16 mouse cellular contexts compared by ENCODE assay signal in genomic region chrX:51514831-51515230, GRCm38 (mm10).
DNase-seq lines count a peak whose midpoint lies in the region; ATAC-seq lines count a peak whose summit lies in the region.
"Had no signal": no experiment of that assay in that cellular context is flagged by ENCODE, and none has a peak within 500 bp of the region (broad histone marks: within the 10 kb centered on the region; RNA-seq: fewer than 3 reads in every experiment).

No protein-coding gene starts in this region.

- H3K9ac ChIP-seq in midbrain, embryonic 13.5 days (replicated peaks), result no peak overlapping the region
- H3K9ac ChIP-seq in embryonic facial prominence, embryonic 11.5 days (replicated peaks; ENCODE audit: low read length), result no peak overlapping the region
- H3K9ac ChIP-seq: forebrain, embryonic 13.5 days; limb, embryonic 12.5 days; midbrain, embryonic 15.5 days; neural tube, embryonic 12.5 days had no signal

- H3K36me3 ChIP-seq in heart, embryonic 10.5 days, result no peaks in the 10 kb centered on the region
- no peaks in the 10 kb centered on the region for H3K36me3 ChIP-seq in midbrain, embryonic 10.5 days
- H3K36me3 ChIP-seq in midbrain, embryonic 13.5 days, result no peaks in the 10 kb centered on the region
- no peaks in the 10 kb centered on the region for H3K36me3 ChIP-seq in embryonic facial prominence, embryonic 11.5 days (replicated peaks; ENCODE audit: control insufficient read depth, insufficient read depth, low read depth, low read length)
- H3K36me3 ChIP-seq: limb, embryonic 12.5 days; midbrain, embryonic 15.5 days; neural tube, embryonic 12.5 days had no signal

- peak overlapping the region; percentile 73 for H3K27ac ChIP-seq in heart, embryonic 10.5 days
- no peak overlapping the region for H3K27ac ChIP-seq in midbrain, embryonic 10.5 days (replicated peaks)
- H3K27ac ChIP-seq in midbrain, embryonic 13.5 days, result no peak overlapping the region
- H3K27ac ChIP-seq in embryonic facial prominence, embryonic 11.5 days (replicated peaks; ENCODE audit: low read depth, low read length), result no peak overlapping the region
- H3K27ac ChIP-seq: forebrain, embryonic 13.5 days; left cerebral cortex, adult 2 months; limb, embryonic 12.5 days; midbrain, embryonic 15.5 days; neural tube, embryonic 12.5 days had no signal

- no peak overlapping the region for H3K4me3 ChIP-seq in heart, embryonic 10.5 days
- H3K4me3 ChIP-seq in midbrain, embryonic 10.5 days, result no peak overlapping the region
- H3K4me3 ChIP-seq in midbrain, embryonic 13.5 days (replicated peaks), result no peak overlapping the region
- H3K4me3 ChIP-seq in embryonic facial prominence, embryonic 11.5 days (ENCODE audit: low read depth, low read length), result no peak overlapping the region
- H3K4me3 ChIP-seq: forebrain, embryonic 13.5 days; left cerebral cortex, adult 2 months; limb, embryonic 12.5 days; midbrain, embryonic 15.5 days; neural tube, embryonic 12.5 days had no signal

- WGBS in heart, embryonic 10.5 days, result 35% methylated on average over 1 of the region's 1 CpGs
- WGBS in midbrain, embryonic 10.5 days, result 17% methylated on average over 1 of the region's 1 CpGs
- 30% methylated on average over 1 of the region's 1 CpGs for WGBS in midbrain, embryonic 13.5 days
- WGBS in embryonic facial prominence, embryonic 11.5 days, result 25% methylated on average over 1 of the region's 1 CpGs

- ATAC-seq in midbrain, embryonic 13.5 days, result no peak
- ATAC-seq in embryonic facial prominence, embryonic 11.5 days (replicated peaks; ENCODE audit: insufficient number of reproducible peaks, low FRiP score, low TSS enrichment, low read depth), result no peak
- no peak for ATAC-seq in megakaryocyte-erythroid progenitor cell, adult 5-6 weeks (replicated peaks; ENCODE audit: low FRiP score, low TSS enrichment, poor library complexity, severe bottlenecking)
- ATAC-seq: forebrain, embryonic 13.5 days; inflammation-experienced regulatory T-cells, adult 6 months; midbrain, embryonic 15.5 days had no signal

- DNase-seq in heart, embryonic 10.5 days (ENCODE audit: low spot score), result peak; percentile 78
- DNase-seq in heart, postnatal 14 days, result no peak
- peak; percentile 14 for DNase-seq in midbrain, embryonic 10.5 days (ENCODE audit: low spot score)
- peak; percentile 18 for DNase-seq in embryonic facial prominence, embryonic 11.5 days (ENCODE audit: low spot score)
- DNase-seq in retina, embryonic 14.5 days (ENCODE audit: low spot score), result peak; percentile 1
- no peak for DNase-seq in gastrocnemius, postnatal 4 days (ENCODE audit: low spot score in 2 of 2)
- DNase-seq: cerebellum, postnatal 25 days; heart, postnatal 4 days had no signal

- intact Hi-C loops in heart, postnatal 14 days (cut with DNase I), result no loop called here

- H3K27me3 ChIP-seq in heart, embryonic 10.5 days (ENCODE audit: insufficient read depth, poor library complexity, severe bottlenecking), result no peaks in the 10 kb centered on the region
- 0 out of 2 replicates have a peak, but pooled peaks cover 3% of the 10 kb centered on the region for H3K27me3 ChIP-seq in midbrain, embryonic 10.5 days (ENCODE audit: low read depth, poor library complexity, severe bottlenecking)
- no peaks in the 10 kb centered on the region for H3K27me3 ChIP-seq in midbrain, embryonic 13.5 days
- H3K27me3 ChIP-seq in embryonic facial prominence, embryonic 11.5 days (ENCODE audit: control insufficient read depth, insufficient read depth, low read length), result no peaks in the 10 kb centered on the region
- H3K27me3 ChIP-seq: forebrain, embryonic 13.5 days; midbrain, embryonic 15.5 days; neural tube, embryonic 12.5 days had no signal

- no peaks in the 10 kb centered on the region for H3K9me3 ChIP-seq in heart, embryonic 10.5 days
- H3K9me3 ChIP-seq in midbrain, embryonic 10.5 days (replicated peaks), result no peaks in the 10 kb centered on the region
- no peaks in the 10 kb centered on the region for H3K9me3 ChIP-seq in midbrain, embryonic 13.5 days
- no peaks in the 10 kb centered on the region for H3K9me3 ChIP-seq in embryonic facial prominence, embryonic 11.5 days (replicated peaks; ENCODE audit: control insufficient read depth, low read length)
- H3K9me3 ChIP-seq: forebrain, embryonic 13.5 days; limb, embryonic 12.5 days; midbrain, embryonic 15.5 days; neural tube, embryonic 12.5 days had no signal

- H3K4me1 ChIP-seq in heart, embryonic 10.5 days, result 0 out of 2 replicates have a peak, but pooled peaks cover 5% of the 10 kb centered on the region
- peaks cover 7% of the 10 kb centered on the region for H3K4me1 ChIP-seq in midbrain, embryonic 10.5 days
- H3K4me1 ChIP-seq in midbrain, embryonic 13.5 days (replicated peaks), result no peaks in the 10 kb centered on the region
- no peaks in the 10 kb centered on the region for H3K4me1 ChIP-seq in embryonic facial prominence, embryonic 11.5 days (ENCODE audit: control insufficient read depth, insufficient read depth, low read length)
- H3K4me1 ChIP-seq: forebrain, embryonic 13.5 days; midbrain, embryonic 15.5 days; neural tube, embryonic 12.5 days had no signal

- H3K4me2 ChIP-seq in midbrain, embryonic 13.5 days (replicated peaks), result no peak overlapping the region
- H3K4me2 ChIP-seq in embryonic facial prominence, embryonic 11.5 days (ENCODE audit: low read depth, low read length), result no peak overlapping the region
- H3K4me2 ChIP-seq: forebrain, embryonic 13.5 days; limb, embryonic 12.5 days; midbrain, embryonic 15.5 days; neural tube, embryonic 12.5 days had no signal

Comparison
In these comparisons a context has a peak if more than half of its experiments do, and no peak if none do; other contexts are left out.
1. DNase-seq: peak in heart, embryonic 10.5 days (single experiment), midbrain, embryonic 10.5 days (single experiment), embryonic facial prominence, embryonic 11.5 days (single experiment) and retina, embryonic 14.5 days (single experiment); none in heart, postnatal 14 days (0 of 2) and gastrocnemius, postnatal 4 days (0 of 2).